Mouse (Mus musculus): ENCODE measurements around the gene Prdm5. TPM values are rescaled to one million over a fixed set of nuclear protein-coding genes. Genes with fewer than 3 reads are reported as not detected.

The Prdm5 gene
- polyA plus RNA-seq, 1 experiment from 2014 or later: 19.8 TPM

- Histone ChIP-seq H3K27me3 (ENCODE audit: control insufficient read depth, insufficient read depth, low read length) (no peaks in the 10 kb centered on the region), H3K4me2 (replicated peaks; ENCODE audit: low read depth, low read length) (no peak overlapping the region), H3K27ac (ENCODE audit: low read depth, low read length) (no peak overlapping the region), H3K4me1 (ENCODE audit: control insufficient read depth, insufficient read depth, low read length) (no peaks in the 10 kb centered on the region), H3K9me3 (ENCODE audit: control insufficient read depth, low read length) (no peaks in the 10 kb centered on the region), H3K9ac (ENCODE audit: low read depth, low read length) (no peak overlapping the region), H3K36me3 (ENCODE audit: control insufficient read depth, insufficient read depth, low read length) (peaks cover 2% of the 10 kb centered on the region; the same call in 1 of the 2 replicates), H3K4me3 (ENCODE audit: low read length) (no peak overlapping the region)
- 87% methylated on average over 1 of the region's 1 CpGs for WGBS
- no peak for ATAC-seq (ENCODE audit: low FRiP score, low TSS enrichment)
Measured at GRCm38 (mm10) chr6:65932776-65933175, 154.0 kb downstream of the Prdm5 start.

- H3K36me3 ChIP-seq (ENCODE audit: control insufficient read depth, insufficient read depth, low read length): peaks cover 2% of the 10 kb centered on the region; the same call in 1 of the 2 replicates
- 53% methylated on average over 4 of the region's 4 CpGs for WGBS
Measured at GRCm38 (mm10) chr6:65933177-65933576, 154.4 kb downstream of the Prdm5 start.

GRCm38 (mm10) chr6:65935566-65936281 lies 156.9 kb downstream of the Prdm5 start:
- no peak for ATAC-seq (ENCODE audit: low FRiP score, low TSS enrichment)
- no peak overlapping the region for H3K4me2 ChIP-seq (replicated peaks; ENCODE audit: low read depth, low read length)

More at GRCm38 (mm10) chr6:65933177-65933576, 154.4 kb downstream of the Prdm5 start:
- H3K9ac ChIP-seq (ENCODE audit: low read depth, low read length): no peak overlapping the region
- no peaks in the 10 kb centered on the region for H3K27me3 ChIP-seq (ENCODE audit: control insufficient read depth, insufficient read depth, low read length)
- H3K4me1 ChIP-seq (ENCODE audit: control insufficient read depth, insufficient read depth, low read length): no peaks in the 10 kb centered on the region
- no peak overlapping the region for H3K4me3 ChIP-seq (ENCODE audit: low read length)
- no peak overlapping the region for H3K4me2 ChIP-seq (replicated peaks; ENCODE audit: low read depth, low read length)
- no peak overlapping the region for H3K27ac ChIP-seq (ENCODE audit: low read depth, low read length)
- no peaks in the 10 kb centered on the region for H3K9me3 ChIP-seq (ENCODE audit: control insufficient read depth, low read length)
- no peak for ATAC-seq (ENCODE audit: low FRiP score, low TSS enrichment)

GRCm38 (mm10) chr6:65950492-65950891 lies 171.7 kb downstream of the Prdm5 start:
- Histone ChIP-seq H3K4me1 (ENCODE audit: control insufficient read depth, insufficient read depth, low read length) (no peaks in the 10 kb centered on the region), H3K36me3 (ENCODE audit: control insufficient read depth, insufficient read depth, low read length) (no peaks in the 10 kb centered on the region), H3K9me3 (ENCODE audit: control insufficient read depth, low read length) (no peaks in the 10 kb centered on the region), H3K4me3 (ENCODE audit: low read length) (no peak overlapping the region), H3K27ac (ENCODE audit: low read depth, low read length) (no peak overlapping the region), H3K9ac (ENCODE audit: low read depth, low read length) (no peak overlapping the region), H3K4me2 (replicated peaks; ENCODE audit: low read depth, low read length) (no peak overlapping the region), H3K27me3 (ENCODE audit: control insufficient read depth, insufficient read depth, low read length) (no peaks in the 10 kb centered on the region)
- whole genome bisulfite sequencing: 86% methylated on average over 6 of the region's 6 CpGs
- no peak for ATAC-seq (ENCODE audit: low FRiP score, low TSS enrichment)

More at GRCm38 (mm10) chr6:65935566-65936281, 156.9 kb downstream of the Prdm5 start:
- 81% methylated on average over 7 of the region's 7 CpGs for WGBS
- Histone ChIP-seq H3K4me1 (ENCODE audit: control insufficient read depth, insufficient read depth, low read length) (no peaks in the 10 kb centered on the region), H3K9me3 (ENCODE audit: control insufficient read depth, low read length) (no peaks in the 10 kb centered on the region), H3K27me3 (ENCODE audit: control insufficient read depth, insufficient read depth, low read length) (no peaks in the 10 kb centered on the region), H3K27ac (ENCODE audit: low read depth, low read length) (no peak overlapping the region), H3K9ac (ENCODE audit: low read depth, low read length) (no peak overlapping the region), H3K36me3 (ENCODE audit: control insufficient read depth, insufficient read depth, low read length) (peaks cover 2% of the 10 kb centered on the region; the same call in 1 of the 2 replicates), H3K4me3 (ENCODE audit: low read length) (no peak overlapping the region)

GRCm38 (mm10) chr6:65952309-65952708 lies 173.5 kb downstream of the Prdm5 start, which contains the start of gene 4930544G11Rik:
TSS of gene 4930544G11Rik (plus strand) at chr6:65952609.
- H3K36me3 ChIP-seq (ENCODE audit: control insufficient read depth, insufficient read depth, low read length): no peaks in the 10 kb centered on the region
- H3K27me3 ChIP-seq (ENCODE audit: control insufficient read depth, insufficient read depth, low read length): no peaks in the 10 kb centered on the region
- H3K4me1 ChIP-seq (ENCODE audit: control insufficient read depth, insufficient read depth, low read length): no peaks in the 10 kb centered on the region
- ATAC-seq (ENCODE audit: low FRiP score, low TSS enrichment): no peak
- no peak within 1 kb of the TSS for H3K4me3 ChIP-seq (ENCODE audit: low read length)
- H3K9ac ChIP-seq (ENCODE audit: low read depth, low read length): no peak within 1 kb of the TSS
- no peak within 1 kb of the TSS for H3K27ac ChIP-seq (ENCODE audit: low read depth, low read length)
- 98% methylated on average over 10 of the region's 10 CpGs for WGBS
- no peak within 1 kb of the TSS for H3K4me2 ChIP-seq (replicated peaks; ENCODE audit: low read depth, low read length)
- no peaks in the 10 kb centered on the region for H3K9me3 ChIP-seq (ENCODE audit: control insufficient read depth, low read length)

- Histone ChIP-seq H3K9ac (ENCODE audit: low read depth, low read length) (no peak overlapping the region), H3K9me3 (ENCODE audit: control insufficient read depth, low read length) (no peaks in the 10 kb centered on the region), H3K36me3 (ENCODE audit: control insufficient read depth, insufficient read depth, low read length) (no peaks in the 10 kb centered on the region), H3K4me2 (replicated peaks; ENCODE audit: low read depth, low read length) (no peak overlapping the region), H3K4me1 (ENCODE audit: control insufficient read depth, insufficient read depth, low read length) (no peaks in the 10 kb centered on the region), H3K27ac (ENCODE audit: low read depth, low read length) (no peak overlapping the region), H3K27me3 (ENCODE audit: control insufficient read depth, insufficient read depth, low read length) (no peaks in the 10 kb centered on the region), H3K4me3 (ENCODE audit: low read length) (no peak overlapping the region)
- 85% methylated on average over 6 of the region's 6 CpGs for WGBS
- ATAC-seq (ENCODE audit: low FRiP score, low TSS enrichment): no peak
Measured at GRCm38 (mm10) chr6:65969386-65970111, 190.8 kb downstream of the Prdm5 start.

- Histone ChIP-seq H3K27ac (ENCODE audit: low read depth, low read length) (no peak overlapping the region), H3K4me3 (ENCODE audit: low read length) (no peak overlapping the region), H3K27me3 (ENCODE audit: control insufficient read depth, insufficient read depth, low read length) (no peaks in the 10 kb centered on the region), H3K9ac (ENCODE audit: low read depth, low read length) (no peak overlapping the region), H3K4me2 (replicated peaks; ENCODE audit: low read depth, low read length) (no peak overlapping the region), H3K36me3 (ENCODE audit: control insufficient read depth, insufficient read depth, low read length) (no peaks in the 10 kb centered on the region), H3K9me3 (ENCODE audit: control insufficient read depth, low read length) (peaks cover 1% of the 10 kb centered on the region; the same call in 1 of the 2 replicates), H3K4me1 (ENCODE audit: control insufficient read depth, insufficient read depth, low read length) (no peaks in the 10 kb centered on the region)
- ATAC-seq (ENCODE audit: low FRiP score, low TSS enrichment): no peak
- 93% methylated on average over 9 of the region's 9 CpGs for WGBS
Measured at GRCm38 (mm10) chr6:65970410-65970809, 191.6 kb downstream of the Prdm5 start.
